ENCODE assay signal across 17 mouse cellular contexts in the genomic region with DNA sequence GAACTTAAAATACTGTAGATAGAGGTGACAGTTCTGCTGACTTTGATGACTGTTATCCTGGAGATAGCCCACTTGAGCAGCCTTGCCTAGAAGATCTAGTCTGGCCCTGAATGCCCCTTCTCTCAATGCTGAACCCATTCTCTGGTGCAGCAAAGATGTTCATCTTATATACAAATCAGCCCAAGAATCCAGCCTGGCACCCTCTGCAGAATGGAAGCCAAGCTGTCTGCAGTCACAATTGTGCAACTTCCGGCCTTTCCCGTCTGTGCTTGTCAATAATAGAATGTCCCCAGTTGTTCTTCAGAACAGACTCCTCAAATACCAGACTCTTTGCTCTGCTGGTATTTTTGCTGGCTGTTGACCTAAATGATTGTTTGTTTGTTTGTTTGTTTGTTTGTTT. TPM values are rescaled to one million over a fixed set of nuclear protein-coding genes. Genes with fewer than 3 reads are reported as not detected.
DNase-seq lines count a peak whose midpoint lies in the region; ATAC-seq and TF ChIP-seq lines count a peak whose summit lies in the region.
"Had no signal": no experiment of that assay in that cellular context is flagged by ENCODE, and none has a peak within 500 bp of the region (broad histone marks: within the 10 kb centered on the region; RNA-seq: fewer than 3 reads in every experiment).

No protein-coding gene starts in this region.

- no peaks in the 10 kb centered on the region for H3K27me3 ChIP-seq in heart, embryonic 11.5 days (ENCODE audit: control insufficient read depth, insufficient read depth, low read length)
- no peaks in the 10 kb centered on the region for H3K27me3 ChIP-seq in liver, postnatal 0 days (ENCODE audit: insufficient read depth, low read length)
- no peaks in the 10 kb centered on the region for H3K27me3 ChIP-seq in liver, embryonic 11.5 days (replicated peaks; ENCODE audit: control insufficient read depth, insufficient read depth, low read length)
- H3K27me3 ChIP-seq in myocyte (ENCODE audit: control insufficient read depth, insufficient read depth, insufficient read length): no peaks in the 10 kb centered on the region
- H3K27me3 ChIP-seq: midbrain, embryonic 12.5 days had no signal

- ATAC-seq in heart, embryonic 11.5 days (replicated peaks; ENCODE audit: insufficient number of reproducible peaks, low FRiP score, low TSS enrichment): no peak
- no peak for ATAC-seq in liver, postnatal 0 days
- no peak for ATAC-seq in liver, embryonic 11.5 days (replicated peaks; ENCODE audit: low FRiP score)

- H3K4me2 ChIP-seq in heart, embryonic 11.5 days: no peak overlapping the region
- no peak overlapping the region for H3K4me2 ChIP-seq in liver, postnatal 0 days (ENCODE audit: low read depth, low read length)
- no peak overlapping the region for H3K4me2 ChIP-seq in liver, embryonic 11.5 days
- no peak overlapping the region for H3K4me2 ChIP-seq in myocyte (ENCODE audit: low read depth)
- H3K4me2 ChIP-seq: hindbrain, embryonic 14.5 days; midbrain, embryonic 12.5 days had no signal

- no peak for TF ChIP-seq POLR2A in myocyte (IDR thresholded peaks at IDR 0.05; ENCODE audit: insufficient read length, low read depth)

- no peak overlapping the region for H3K9ac ChIP-seq in heart, embryonic 11.5 days (ENCODE audit: low read depth, low read length)
- no peak overlapping the region for H3K9ac ChIP-seq in liver, postnatal 0 days (replicated peaks)
- no peak overlapping the region for H3K9ac ChIP-seq in liver, embryonic 11.5 days (ENCODE audit: low read depth, low read length)
- H3K9ac ChIP-seq: hindbrain, embryonic 14.5 days; midbrain, embryonic 12.5 days had no signal

- TF ChIP-seq CTCF in liver, postnatal 0 days (IDR thresholded peaks at IDR 0.05; ENCODE audit: low read depth): no peak

- H3K4me3 ChIP-seq in heart, embryonic 11.5 days (ENCODE audit: low read depth, low read length): no peak overlapping the region
- no peak overlapping the region for H3K4me3 ChIP-seq in liver, postnatal 0 days (ENCODE audit: low read depth, low read length)
- no peak overlapping the region for H3K4me3 ChIP-seq in liver, embryonic 11.5 days (ENCODE audit: low read depth, low read length)
- H3K4me3 ChIP-seq in myocyte: no peak overlapping the region
- H3K4me3 ChIP-seq: forebrain, embryonic 10.5 days; midbrain, embryonic 12.5 days had no signal

- H3K4me1 ChIP-seq in heart, embryonic 11.5 days (ENCODE audit: control insufficient read depth, insufficient read depth, low read length): no peaks in the 10 kb centered on the region
- H3K4me1 ChIP-seq in liver, postnatal 0 days (ENCODE audit: insufficient read depth): peaks cover 5% of the 10 kb centered on the region
- H3K4me1 ChIP-seq in liver, embryonic 11.5 days (replicated peaks; ENCODE audit: control insufficient read depth, insufficient read depth, low read length): no peaks in the 10 kb centered on the region
- H3K4me1 ChIP-seq: forebrain, embryonic 10.5 days had no signal

- no peak overlapping the region for H3ac ChIP-seq in myocyte (ENCODE audit: control insufficient read depth, insufficient read length)

- peaks cover 6% of the 10 kb centered on the region for H3K79me2 ChIP-seq in myocyte (ENCODE audit: control insufficient read depth, insufficient read depth)

- H3K27ac ChIP-seq in heart, embryonic 11.5 days (ENCODE audit: low read depth, low read length): no peak overlapping the region
- peak overlapping the region; percentile 25; the same call in 1 of the 2 replicates for H3K27ac ChIP-seq in liver, postnatal 0 days (ENCODE audit: low read depth)
- no peak overlapping the region for H3K27ac ChIP-seq in liver, embryonic 11.5 days (ENCODE audit: low read depth, low read length)
- H3K27ac ChIP-seq: forebrain, embryonic 10.5 days; hindbrain, embryonic 14.5 days; midbrain, embryonic 12.5 days; stomach, postnatal 0 days had no signal

- H3K36me3 ChIP-seq in heart, embryonic 11.5 days (ENCODE audit: control insufficient read depth, insufficient read depth, low read length): no peaks in the 10 kb centered on the region
- H3K36me3 ChIP-seq in liver, postnatal 0 days (replicated peaks; ENCODE audit: insufficient read depth, low read length): peaks cover 8% of the 10 kb centered on the region
- H3K36me3 ChIP-seq in liver, embryonic 11.5 days (ENCODE audit: control insufficient read depth, insufficient read depth, low read length): 0 out of 2 replicates have a peak, but pooled peaks cover 2% of the 10 kb centered on the region
- no peaks in the 10 kb centered on the region for H3K36me3 ChIP-seq in myocyte (ENCODE audit: control insufficient read depth, insufficient read depth)
- H3K36me3 ChIP-seq: midbrain, embryonic 12.5 days had no signal

- no peaks in the 10 kb centered on the region for H3K9me3 ChIP-seq in heart, embryonic 11.5 days (replicated peaks; ENCODE audit: control insufficient read depth, low read length)
- H3K9me3 ChIP-seq in liver, postnatal 0 days (ENCODE audit: low read length): no peaks in the 10 kb centered on the region
- H3K9me3 ChIP-seq in liver, embryonic 11.5 days (ENCODE audit: control insufficient read depth, low read length): no peaks in the 10 kb centered on the region
- H3K9me3 ChIP-seq: midbrain, embryonic 12.5 days had no signal

- WGBS in heart, embryonic 11.5 days (ENCODE audit: insufficient replicate concordance): 85% methylated on average over 2 of the region's 2 CpGs
- WGBS in liver, postnatal 0 days (ENCODE audit: insufficient replicate concordance): 55% methylated on average over 2 of the region's 2 CpGs
- WGBS in liver, embryonic 11.5 days: 76% methylated on average over 2 of the region's 2 CpGs

- no peak for TF ChIP-seq EP300 in liver, postnatal 0 days (IDR thresholded peaks at IDR 0.05; ENCODE audit: low read depth)

- DNase-seq in adrenal gland, adult 2 months: peak; percentile 35
- no peak for DNase-seq in adrenal gland, adult 18-20 months (ENCODE audit: low spot score in 2 of 2)
- DNase-seq in heart, adult 8-10 months (ENCODE audit: low spot score): peak; percentile 70
- DNase-seq in liver, postnatal 0 days: no peak
- no peak for DNase-seq in liver, embryonic 11.5 days (ENCODE audit: low spot score)
- DNase-seq in embryo, embryonic 10 days (ENCODE audit: low spot score): no peak
- DNase-seq: cerebellum, adult 18-20 months; kidney, adult 11 months; retina, postnatal 1 day; thymus, postnatal 25 days had no signal

TF ChIP-seq in myocyte, 11 proteins besides CTCF, POLR2A, EP300 and RAD21:
- TF ChIP-seq TCF3 (IDR thresholded peaks at IDR 0.05; ENCODE audit: insufficient read length, low read depth) (no peak), MYOD1 (IDR thresholded peaks at IDR 0.05; ENCODE audit: control insufficient read depth in 1 of 3, insufficient read length in 2 of 3, low read depth in 2 of 3) (peak in 1 of 3 experiments; percentile 29), SRF (IDR thresholded peaks at IDR 0.05; ENCODE audit: control insufficient read depth, insufficient read length, low read depth) (no peak), TCF12 (IDR thresholded peaks at IDR 0.05; ENCODE audit: insufficient read depth, poor library complexity, severe bottlenecking) (no peak), MYOG (IDR thresholded peaks at IDR 0.05; ENCODE audit: control insufficient read depth in 1 of 3, insufficient read depth in 1 of 3, insufficient read length in 2 of 3, low read depth in 2 of 3) (no peak), POLR2AphosphoS2 (IDR thresholded peaks at IDR 0.05; ENCODE audit: insufficient read length, low read depth) (no peak), USF1 (IDR thresholded peaks at IDR 0.05; ENCODE audit: low read depth) (no peak), REST (IDR thresholded peaks at IDR 0.05; ENCODE audit: insufficient read depth, insufficient read length) (no peak), E2F4 (IDR thresholded peaks at IDR 0.05; ENCODE audit: insufficient read depth) (no peak), CEBPB (IDR thresholded peaks at IDR 0.05; ENCODE audit: insufficient read depth, poor library complexity, severe bottlenecking) (peak; percentile 63; the same call in 1 of the 2 replicates), MAX (IDR thresholded peaks at IDR 0.05; ENCODE audit: low read depth) (no peak)

RNA-seq across cellular contexts. Expression of a gene that starts 27.6 kb away (rescaled TPM):
- total RNA-seq in adrenal gland, adult 2 months (2021): 1 to 10 TPM; 2.0 to 2.5 TPM
- 1.5 and 1.7 TPM in 2 replicates for polyA plus RNA-seq in adrenal gland, adult 2 months (2012; rRNA removed)
- 1 to 10 TPM; 2.0 to 2.1 TPM for total RNA-seq in adrenal gland, adult 18-20 months (2021)
- total RNA-seq in heart, adult 8-10 months (2022): 1 to 10 TPM in 2 of 4 experiments, under 1 TPM in 2; 0.75 to 1.7 (median 1.1) TPM
- polyA plus RNA-seq in heart, embryonic 11.5 days (2014; fragmentation: Nextera tagmentation; extraction: Ambion mirVana): 1.8 and 2.4 TPM in 2 replicates
- polyA plus RNA-seq in liver, postnatal 0 days (2015; fragmentation: Nextera tagmentation; extraction: Ambion mirVana): 0.89 and 1.2 TPM in 2 replicates
- 1.1 and 1.6 TPM in 2 replicates for polyA plus RNA-seq in liver, embryonic 11.5 days (2014; fragmentation: Nextera tagmentation; extraction: Ambion mirVana)
- 1.9 TPM for polyA plus RNA-seq in myocyte (2012; fragmentation: generic; extraction: Trizol)
- total RNA-seq: neutrophil, adult 5-6 weeks had no signal

Comparison
In these comparisons a context has a peak if more than half of its experiments do, and no peak if none do; other contexts are left out.
1. DNase-seq: peak in adrenal gland, adult 2 months (single experiment) and heart, adult 8-10 months (single experiment); none in adrenal gland, adult 18-20 months (0 of 2), liver, postnatal 0 days (single experiment), liver, embryonic 11.5 days (single experiment) and embryo, embryonic 10 days (single experiment).